Mouse (Mus musculus): Measurements from ENCODE around the gene Rplp2. TPM values are rescaled to one million over a fixed set of nuclear protein-coding genes. Genes with fewer than 3 reads are reported as not detected.

Gene Rplp2
- polyA plus RNA-seq, 1 experiment from 2014 or later = 1,341 TPM

GRCm38 (mm10) chr7:141472226-141472625, 25.1 kb downstream of the Rplp2 start:
- Histone ChIP-seq H3K4me2 (no peak overlapping the region), H3K27me3 (no peaks in the 10 kb centered on the region), H3K27ac (no peak overlapping the region), H3K36me3 (peaks cover 36% of the 10 kb centered on the region), H3K4me1 (peaks cover 62% of the 10 kb centered on the region), H3K9me3 (no peaks in the 10 kb centered on the region), H3K4me3 (no peak overlapping the region), H3K9ac (no peak overlapping the region)
- no peak for ATAC-seq (ENCODE audit: insufficient number of reproducible peaks, low FRiP score, low TSS enrichment, low read depth)
- WGBS = 85% methylated on average over 6 of the region's 6 CpGs

GRCm38 (mm10) chr7:141472763-141473162, 25.6 kb downstream of the Rplp2 start:
- H3K9ac ChIP-seq = no peak overlapping the region
- no peaks in the 10 kb centered on the region for H3K27me3 ChIP-seq
- peaks cover 63% of the 10 kb centered on the region for H3K4me1 ChIP-seq
- no peak overlapping the region for H3K4me3 ChIP-seq
- no peak overlapping the region for H3K27ac ChIP-seq
- H3K9me3 ChIP-seq = no peaks in the 10 kb centered on the region
- H3K4me2 ChIP-seq = no peak overlapping the region
- peaks cover 36% of the 10 kb centered on the region for H3K36me3 ChIP-seq
- WGBS = 77% methylated on average over 6 of the region's 6 CpGs
- ATAC-seq (ENCODE audit: insufficient number of reproducible peaks, low FRiP score, low TSS enrichment, low read depth) = no peak

- no peaks in the 10 kb centered on the region for H3K27me3 ChIP-seq
- peak overlapping the region; percentile 76 for H3K9ac ChIP-seq
- H3K27ac ChIP-seq = no peak overlapping the region
- H3K9me3 ChIP-seq = no peaks in the 10 kb centered on the region
- H3K4me3 ChIP-seq = peak overlapping the region; percentile 78
- peaks cover 36% of the 10 kb centered on the region for H3K36me3 ChIP-seq
- peak overlapping the region; percentile 89 for H3K4me2 ChIP-seq
- H3K4me1 ChIP-seq = peaks cover 58% of the 10 kb centered on the region
- 6% methylated on average over 5 of the region's 5 CpGs for WGBS
- no peak for ATAC-seq (ENCODE audit: insufficient number of reproducible peaks, low FRiP score, low TSS enrichment, low read depth)
Observed at GRCm38 (mm10) chr7:141474160-141474559, 27.0 kb downstream of the Rplp2 start.

GRCm38 (mm10) chr7:141475011-141475804, 28.0 kb downstream of the Rplp2 start, which contains the start of the genes Polr2l and Tspan4:
Gene Polr2l (minus strand): TSS chr7:141475132.
Gene Tspan4 (plus strand): TSS chr7:141475240.
- H3K4me1 ChIP-seq = peaks cover 48% of the 10 kb centered on the region
- H3K36me3 ChIP-seq = peaks cover 25% of the 10 kb centered on the region
- H3K9me3 ChIP-seq = no peaks in the 10 kb centered on the region
- H3K27ac ChIP-seq = peak within 1 kb of the TSS; percentile 92
- peak; percentile 61 for ATAC-seq (ENCODE audit: insufficient number of reproducible peaks, low FRiP score, low TSS enrichment, low read depth)
- no peaks in the 10 kb centered on the region for H3K27me3 ChIP-seq
- peak within 1 kb of the TSS; percentile 89 for H3K4me2 ChIP-seq
- WGBS = under 1% methylated on average over 81 of the region's 87 CpGs
- H3K4me3 ChIP-seq = peak within 1 kb of the TSS; percentile 78
- peak within 1 kb of the TSS; percentile 76 for H3K9ac ChIP-seq

- Histone ChIP-seq H3K36me3 (peaks cover 19% of the 10 kb centered on the region), H3K4me3 (peak overlapping the region; percentile 78), H3K27me3 (no peaks in the 10 kb centered on the region), H3K9me3 (no peaks in the 10 kb centered on the region), H3K4me2 (peak overlapping the region; percentile 89), H3K27ac (peak overlapping the region; percentile 92), H3K4me1 (peaks cover 52% of the 10 kb centered on the region), H3K9ac (peak overlapping the region; percentile 76)
- ATAC-seq (ENCODE audit: insufficient number of reproducible peaks, low FRiP score, low TSS enrichment, low read depth) = no peak
- 1% methylated on average over 12 of the region's 12 CpGs for WGBS
Observed at GRCm38 (mm10) chr7:141475805-141476158, 28.6 kb downstream of the Rplp2 start.

- Histone ChIP-seq H3K27me3 (no peaks in the 10 kb centered on the region), H3K4me3 (peak overlapping the region; percentile 78), H3K36me3 (peaks cover 13% of the 10 kb centered on the region), H3K4me1 (peaks cover 58% of the 10 kb centered on the region), H3K9me3 (no peaks in the 10 kb centered on the region), H3K4me2 (peak overlapping the region; percentile 89), H3K9ac (peak overlapping the region; percentile 76), H3K27ac (peak overlapping the region; percentile 92)
- WGBS = 0% methylated on average over 10 of the region's 17 CpGs
- ATAC-seq (ENCODE audit: insufficient number of reproducible peaks, low FRiP score, low TSS enrichment, low read depth) = peak; percentile 54
Observed at GRCm38 (mm10) chr7:141476226-141476980, 29.2 kb downstream of the Rplp2 start.

GRCm38 (mm10) chr7:141476981-141477370, 29.8 kb downstream of the Rplp2 start:
- H3K9me3 ChIP-seq = no peaks in the 10 kb centered on the region
- H3K9ac ChIP-seq = no peak overlapping the region
- 10% methylated on average over 7 of the region's 7 CpGs for WGBS
- peak overlapping the region; percentile 92 for H3K27ac ChIP-seq
- H3K36me3 ChIP-seq = peaks cover 9% of the 10 kb centered on the region
- H3K4me1 ChIP-seq = peaks cover 64% of the 10 kb centered on the region
- peak overlapping the region; percentile 89 for H3K4me2 ChIP-seq
- peaks cover 5% of the 10 kb centered on the region for H3K27me3 ChIP-seq
- H3K4me3 ChIP-seq = peak overlapping the region; percentile 78
- ATAC-seq (ENCODE audit: insufficient number of reproducible peaks, low FRiP score, low TSS enrichment, low read depth) = no peak

- peaks cover 2% of the 10 kb centered on the region; the same call in 1 of the 2 replicates for H3K36me3 ChIP-seq
- H3K4me3 ChIP-seq = peak overlapping the region; percentile 78
- H3K27ac ChIP-seq = peak overlapping the region; percentile 92
- peak; percentile 35; the same call in 1 of the 2 replicates for ATAC-seq (ENCODE audit: insufficient number of reproducible peaks, low FRiP score, low TSS enrichment, low read depth)
- H3K27me3 ChIP-seq = peaks cover 13% of the 10 kb centered on the region
- no peaks in the 10 kb centered on the region for H3K9me3 ChIP-seq
- WGBS = 52% methylated on average over 4 of the region's 4 CpGs
- peaks cover 71% of the 10 kb centered on the region for H3K4me1 ChIP-seq
- H3K9ac ChIP-seq = no peak overlapping the region
- H3K4me2 ChIP-seq = peak overlapping the region; percentile 89
Observed at GRCm38 (mm10) chr7:141477578-141478269, 30.6 kb downstream of the Rplp2 start.

GRCm38 (mm10) chr7:141478270-141478748, 31.1 kb downstream of the Rplp2 start:
- WGBS = 52% methylated on average over 5 of the region's 5 CpGs
- peak overlapping the region; percentile 92 for H3K27ac ChIP-seq
- no peak for ATAC-seq (ENCODE audit: insufficient number of reproducible peaks, low FRiP score, low TSS enrichment, low read depth)
- H3K9ac ChIP-seq = no peak overlapping the region
- no peaks in the 10 kb centered on the region for H3K9me3 ChIP-seq
- H3K4me1 ChIP-seq = peaks cover 73% of the 10 kb centered on the region
- peak overlapping the region; percentile 89 for H3K4me2 ChIP-seq
- no peaks in the 10 kb centered on the region for H3K36me3 ChIP-seq
- H3K4me3 ChIP-seq = peak overlapping the region; percentile 78
- H3K27me3 ChIP-seq = peaks cover 18% of the 10 kb centered on the region

GRCm38 (mm10) chr7:141480842-141481497, 33.8 kb downstream of the Rplp2 start:
- 8% methylated on average over 10 of the region's 10 CpGs for WGBS
- peak overlapping the region; percentile 7; the same call in 1 of the 2 replicates for H3K27ac ChIP-seq
- ATAC-seq (ENCODE audit: insufficient number of reproducible peaks, low FRiP score, low TSS enrichment, low read depth) = no peak
- peaks cover 21% of the 10 kb centered on the region for H3K27me3 ChIP-seq
- H3K4me2 ChIP-seq = peak overlapping the region; percentile 98
- H3K9me3 ChIP-seq = no peaks in the 10 kb centered on the region
- H3K36me3 ChIP-seq = no peaks in the 10 kb centered on the region
- H3K9ac ChIP-seq = no peak overlapping the region
- H3K4me3 ChIP-seq = peak overlapping the region; percentile 54
- peaks cover 54% of the 10 kb centered on the region for H3K4me1 ChIP-seq

Measured in limb, embryonic 15.5 days (tissue).